Mouse (Mus musculus) testis, adult 2 months (tissue): ENCODE results near the gene Zfp26. TPM values are rescaled to one million over a fixed set of nuclear protein-coding genes. Genes with fewer than 3 reads are reported as not detected.

Experiments
- H3K27ac ChIP-seq: fragments of 200-500 bp; 2 replicates; pipeline ENCODE4 v1.5.1; 2012; ENCODE audit warnings: low read depth, low read length; ENCODE audit not compliant: control insufficient read depth, insufficient read depth
- H3K27me3 ChIP-seq: fragments of 200-500 bp; 2 replicates; pipeline ENCODE4 v1.6.1; 2012; ENCODE audit warnings: mild to moderate bottlenecking, low read length, moderate library complexity; ENCODE audit not compliant: control insufficient read depth, insufficient read depth
- H3K36me3 ChIP-seq: fragments of 200-500 bp; 2 replicates; pipeline ENCODE4 v1.6.1; 2012; ENCODE audit warnings: mild to moderate bottlenecking, low read length; ENCODE audit not compliant: control insufficient read depth, insufficient read depth
- H3K4me1 ChIP-seq: fragments of 200-500 bp; 2 replicates; pipeline ENCODE4 v1.6.1; 2012; ENCODE audit warnings: low read length; ENCODE audit not compliant: control insufficient read depth, insufficient read depth
- H3K4me3 ChIP-seq: fragments of 200-500 bp; 2 replicates; pipeline ENCODE4 v1.5.1; 2012; ENCODE audit warnings: low read depth, mild to moderate bottlenecking, low read length, moderate library complexity, mixed read lengths; ENCODE audit not compliant: control insufficient read depth
- CTCF ChIP-seq: fragments of 200-500 bp; IDR thresholded peaks from 2 replicates; pipeline ENCODE4 v1.5.1; 2012; ENCODE audit warnings: low read depth, mild to moderate bottlenecking, inconsistent platforms, low read length, moderate library complexity; ENCODE audit not compliant: control insufficient read depth, insufficient read depth, insufficient replicate concordance
- POLR2A ChIP-seq: fragments of 200-500 bp; IDR thresholded peaks from 2 replicates; pipeline ENCODE4 v1.6.1; 2012; ENCODE audit warnings: low read depth, mild to moderate bottlenecking, inconsistent platforms, low read length, moderate library complexity; ENCODE audit not compliant: control insufficient read depth
- polyA plus RNA-seq: library from polyadenylated mRNA; depleted of rRNA; stranded (reverse); fragments of >200 nt; gene quantifications from 2 replicates; pipeline ENCODE4 v1.2.3, GENCODE M21; 2012; rRNA removed

Gene Zfp26
- 1.5 and 2.3 TPM in 2 replicates for polyA plus RNA-seq

GRCm38 (mm10) chr9:20459377-20460317 is at the start of gene Zfp26:
Gene Zfp26 (minus strand): TSS chr9:20460162.
- peak within 1 kb of the TSS; percentile 96 for H3K4me3 ChIP-seq
- H3K27ac ChIP-seq: peak within 1 kb of the TSS; percentile 76
- H3K36me3 ChIP-seq: no peaks in the 10 kb centered on the region
- no peaks in the 10 kb centered on the region for H3K27me3 ChIP-seq
- H3K4me1 ChIP-seq: no peaks in the 10 kb centered on the region; the same call in 1 of the 2 replicates
- TF ChIP-seq CTCF (no peak), POLR2A (peak; percentile 63)

- no peak overlapping the region for H3K4me3 ChIP-seq
- H3K27me3 ChIP-seq: no peaks in the 10 kb centered on the region
- H3K36me3 ChIP-seq: no peaks in the 10 kb centered on the region
- TF ChIP-seq CTCF (no peak), POLR2A (no peak)
- H3K4me1 ChIP-seq: no peaks in the 10 kb centered on the region
- H3K27ac ChIP-seq: peak overlapping the region; percentile 41; the same call in 1 of the 2 replicates
Measured at GRCm38 (mm10) chr9:20509676-20510075, 49.7 kb upstream of the Zfp26 start.

- no peaks in the 10 kb centered on the region for H3K4me1 ChIP-seq
- no peak for TF ChIP-seq CTCF
- TF ChIP-seq POLR2A: no peak
- no peaks in the 10 kb centered on the region for H3K36me3 ChIP-seq
- H3K4me3 ChIP-seq: no peak overlapping the region
- H3K27me3 ChIP-seq: no peaks in the 10 kb centered on the region
- no peak overlapping the region for H3K27ac ChIP-seq
Measured at GRCm38 (mm10) chr9:20504801-20505200, 44.8 kb upstream of the Zfp26 start.

GRCm38 (mm10) chr9:20493281-20493680 is 33.3 kb upstream of the Zfp26 start:
- Histone ChIP-seq H3K36me3 (no peaks in the 10 kb centered on the region), H3K4me3 (peak overlapping the region; percentile 98), H3K4me1 (no peaks in the 10 kb centered on the region), H3K27ac (peak overlapping the region; percentile 94; the same call in 1 of the 2 replicates), H3K27me3 (no peaks in the 10 kb centered on the region)
- no peak for TF ChIP-seq CTCF
- TF ChIP-seq POLR2A: no peak

- Histone ChIP-seq H3K27ac (peak within 1 kb of the TSS; percentile 94), H3K36me3 (no peaks in the 10 kb centered on the region), H3K27me3 (no peaks in the 10 kb centered on the region), H3K4me3 (peak within 1 kb of the TSS; percentile 98), H3K4me1 (no peaks in the 10 kb centered on the region)
- TF ChIP-seq POLR2A: peak; percentile 93
- TF ChIP-seq CTCF: no peak
Measured at GRCm38 (mm10) chr9:20492527-20493233, 32.7 kb upstream of the Zfp26 start, which contains the start of gene Zfp426. Gene Zfp426 (minus strand): TSS chr9:20492746.

GRCm38 (mm10) chr9:20491858-20492526 is 32.0 kb upstream of the Zfp26 start:
- Histone ChIP-seq H3K4me1 (no peaks in the 10 kb centered on the region), H3K27ac (peak overlapping the region; percentile 94), H3K4me3 (peak overlapping the region; percentile 98), H3K27me3 (no peaks in the 10 kb centered on the region), H3K36me3 (no peaks in the 10 kb centered on the region)
- TF ChIP-seq CTCF (no peak), POLR2A (no peak)
